Mouse (Mus musculus) hindbrain, embryonic 11.5 days (tissue): ENCODE data around the gene Mtf1. TPM values are rescaled to one million over a fixed set of nuclear protein-coding genes. Genes with fewer than 3 reads are reported as not detected.

Source experiments
- ATAC-seq: fragments of 200-750 bp; cut with Nextera tagmentation; 2 replicates; pipeline ENCODE4 v1.8.0; 2017; ENCODE audit warnings: mild to moderate bottlenecking, moderate TSS enrichment, moderate library complexity; ENCODE audit not compliant: low FRiP score
- DNase-seq: peaks from one replicate; pipeline ENCODE4 v3.0.0-alpha.2; 2015; ENCODE audit warnings: low spot score
- H3K27ac ChIP-seq: fragments of 300-500 bp; sonication (generic); 2 replicates; pipeline ENCODE4 v1.5.1; 2014; ENCODE audit warnings: mild to moderate bottlenecking, low read depth, low read length
- H3K27me3 ChIP-seq: fragments of 300-500 bp; sonication (generic); 2 replicates; pipeline ENCODE4 v1.6.1; 2014; ENCODE audit warnings: mild to moderate bottlenecking, low read length, moderate library complexity, mixed read lengths; ENCODE audit not compliant: control insufficient read depth, insufficient read depth
- H3K36me3 ChIP-seq: fragments of 300-500 bp; sonication (generic); 2 replicates; pipeline ENCODE4 v1.6.1; 2014; ENCODE audit warnings: mild to moderate bottlenecking, low read length, moderate library complexity, mixed read lengths; ENCODE audit not compliant: control insufficient read depth, insufficient read depth
- H3K4me1 ChIP-seq: fragments of 300-500 bp; sonication (generic); replicated peaks from 2 replicates; pipeline ENCODE4 v1.6.1; 2014; ENCODE audit warnings: low read length, mixed read lengths; ENCODE audit not compliant: control insufficient read depth, insufficient read depth
- H3K4me2 ChIP-seq: fragments of 300-500 bp; sonication (generic); replicated peaks from 2 replicates; pipeline ENCODE4 v1.6.1; 2014; ENCODE audit warnings: mild to moderate bottlenecking, low read depth, low read length
- H3K4me3 ChIP-seq: fragments of 300-500 bp; sonication (generic); 2 replicates; pipeline ENCODE4 v1.5.1; 2014; ENCODE audit warnings: low read depth, low read length
- H3K9ac ChIP-seq: fragments of 300-500 bp; sonication (generic); 2 replicates; pipeline ENCODE4 v1.6.1; 2014; ENCODE audit warnings: low read depth, low read length
- H3K9me3 ChIP-seq: fragments of 300-500 bp; sonication (generic); 2 replicates; pipeline ENCODE4 v1.6.1; 2016; ENCODE audit warnings: low read length; ENCODE audit not compliant: control insufficient read depth
- WGBS: fragments of 180-500 bp; shearing (Covaris S2); extraction: QIAGEN DNeasy Blood & Tissue Kit; methylation state at CpG from one replicate; pipeline ENCODE4 v1.1.7; 2014; 5-methylcytosine and 5-hydroxymethylcytosine counted together
- polyA plus RNA-seq: library from polyadenylated mRNA; unstranded; fragments of >200 nt; fragmentation: Nextera tagmentation; extraction: Ambion mirVana; gene quantifications from 2 replicates; pipeline ENCODE4 v1.2.1, GENCODE M21; 2014

Gene Mtf1
- polyA plus RNA-seq, 1 experiment from 2014 or later = 15.1 TPM

- Histone ChIP-seq H3K27ac (no peak overlapping the region), H3K4me1 (no peaks in the 10 kb centered on the region), H3K4me3 (no peak overlapping the region), H3K9ac (no peak overlapping the region), H3K4me2 (no peak overlapping the region), H3K27me3 (no peaks in the 10 kb centered on the region), H3K36me3 (no peaks in the 10 kb centered on the region), H3K9me3 (no peaks in the 10 kb centered on the region)
- DNase-seq (no peak), ATAC-seq (no peak)
- 90% methylated on average over 13 of the region's 13 CpGs for WGBS
Measured at GRCm38 (mm10) chr4:124768963-124769591, 32.8 kb upstream of the Mtf1 start.

- DNase-seq (no peak), ATAC-seq (no peak)
- H3K27me3 ChIP-seq = no peaks in the 10 kb centered on the region
- H3K4me3 ChIP-seq = no peak overlapping the region
- H3K4me1 ChIP-seq = no peaks in the 10 kb centered on the region
- H3K36me3 ChIP-seq = no peaks in the 10 kb centered on the region
- H3K9me3 ChIP-seq = no peaks in the 10 kb centered on the region
- no peak overlapping the region for H3K9ac ChIP-seq
- 84% methylated on average over 5 of the region's 5 CpGs for WGBS
- no peak overlapping the region for H3K27ac ChIP-seq
- H3K4me2 ChIP-seq = no peak overlapping the region
Measured at GRCm38 (mm10) chr4:124770624-124771023, 31.3 kb upstream of the Mtf1 start.

- no peak for DNase-seq
- Histone ChIP-seq H3K4me2 (no peak overlapping the region), H3K36me3 (no peaks in the 10 kb centered on the region), H3K4me3 (no peak overlapping the region), H3K9ac (no peak overlapping the region), H3K27me3 (no peaks in the 10 kb centered on the region), H3K9me3 (no peaks in the 10 kb centered on the region), H3K4me1 (no peaks in the 10 kb centered on the region), H3K27ac (no peak overlapping the region)
- ATAC-seq = no peak
- WGBS = 71% methylated on average over 4 of the region's 4 CpGs
Measured at GRCm38 (mm10) chr4:124772125-124772524, 29.8 kb upstream of the Mtf1 start.

GRCm38 (mm10) chr4:124773449-124773848 is 28.5 kb upstream of the Mtf1 start:
- DNase-seq (no peak), ATAC-seq (no peak)
- Histone ChIP-seq H3K9me3 (no peaks in the 10 kb centered on the region), H3K36me3 (no peaks in the 10 kb centered on the region), H3K4me1 (no peaks in the 10 kb centered on the region), H3K4me2 (no peak overlapping the region), H3K27me3 (no peaks in the 10 kb centered on the region), H3K4me3 (no peak overlapping the region), H3K9ac (no peak overlapping the region), H3K27ac (no peak overlapping the region)
- WGBS = 77% methylated on average over 2 of the region's 2 CpGs

GRCm38 (mm10) chr4:124773995-124774394 is 27.9 kb upstream of the Mtf1 start:
- 86% methylated on average over 6 of the region's 6 CpGs for WGBS
- Histone ChIP-seq H3K36me3 (no peaks in the 10 kb centered on the region), H3K27ac (no peak overlapping the region), H3K4me3 (no peak overlapping the region), H3K27me3 (no peaks in the 10 kb centered on the region), H3K9ac (no peak overlapping the region), H3K4me1 (no peaks in the 10 kb centered on the region), H3K9me3 (no peaks in the 10 kb centered on the region), H3K4me2 (no peak overlapping the region)
- DNase-seq (no peak), ATAC-seq (no peak)

GRCm38 (mm10) chr4:124774429-124774828 is 27.5 kb upstream of the Mtf1 start:
- no peak overlapping the region for H3K4me3 ChIP-seq
- no peaks in the 10 kb centered on the region for H3K4me1 ChIP-seq
- no peak for ATAC-seq
- 81% methylated on average over 2 of the region's 2 CpGs for WGBS
- no peak overlapping the region for H3K4me2 ChIP-seq
- no peaks in the 10 kb centered on the region for H3K27me3 ChIP-seq
- no peaks in the 10 kb centered on the region for H3K36me3 ChIP-seq
- no peak overlapping the region for H3K27ac ChIP-seq
- no peaks in the 10 kb centered on the region for H3K9me3 ChIP-seq
- H3K9ac ChIP-seq = no peak overlapping the region
- no peak for DNase-seq

GRCm38 (mm10) chr4:124781361-124781760 is 20.5 kb upstream of the Mtf1 start:
- Histone ChIP-seq H3K27me3 (no peaks in the 10 kb centered on the region), H3K9me3 (no peaks in the 10 kb centered on the region), H3K4me1 (no peaks in the 10 kb centered on the region), H3K9ac (no peak overlapping the region), H3K27ac (no peak overlapping the region), H3K36me3 (peaks cover 11% of the 10 kb centered on the region; the same call in 1 of the 2 replicates), H3K4me2 (no peak overlapping the region), H3K4me3 (no peak overlapping the region)
- no peak for DNase-seq
- no peak for ATAC-seq
- WGBS = 91% methylated on average over 7 of the region's 7 CpGs

GRCm38 (mm10) chr4:124782395-124782794 is 19.5 kb upstream of the Mtf1 start:
- H3K27ac ChIP-seq = no peak overlapping the region
- peaks cover 15% of the 10 kb centered on the region for H3K36me3 ChIP-seq
- WGBS = 91% methylated on average over 8 of the region's 8 CpGs
- no peak for DNase-seq
- H3K9me3 ChIP-seq = no peaks in the 10 kb centered on the region
- no peak for ATAC-seq
- H3K9ac ChIP-seq = no peak overlapping the region
- no peak overlapping the region for H3K4me2 ChIP-seq
- no peak overlapping the region for H3K4me3 ChIP-seq
- no peaks in the 10 kb centered on the region for H3K4me1 ChIP-seq
- no peaks in the 10 kb centered on the region for H3K27me3 ChIP-seq

GRCm38 (mm10) chr4:124783937-124784336 is 18.0 kb upstream of the Mtf1 start:
- H3K27me3 ChIP-seq = no peaks in the 10 kb centered on the region
- no peaks in the 10 kb centered on the region for H3K4me1 ChIP-seq
- no peak overlapping the region for H3K27ac ChIP-seq
- H3K4me3 ChIP-seq = no peak overlapping the region
- no peaks in the 10 kb centered on the region for H3K9me3 ChIP-seq
- WGBS = 84% methylated on average over 8 of the region's 8 CpGs
- ATAC-seq (no peak), DNase-seq (no peak)
- H3K36me3 ChIP-seq = peaks cover 17% of the 10 kb centered on the region
- no peak overlapping the region for H3K9ac ChIP-seq
- no peak overlapping the region for H3K4me2 ChIP-seq
